Mouse (Mus musculus): ENCODE measurements at regions not wholly inside any gene's neighbourhood (a gene's known extent, or its start where the extent isn't known, plus 50 kb on each side); places are given as distances from the start of the nearest gene placed in this dataset.

DNA sequence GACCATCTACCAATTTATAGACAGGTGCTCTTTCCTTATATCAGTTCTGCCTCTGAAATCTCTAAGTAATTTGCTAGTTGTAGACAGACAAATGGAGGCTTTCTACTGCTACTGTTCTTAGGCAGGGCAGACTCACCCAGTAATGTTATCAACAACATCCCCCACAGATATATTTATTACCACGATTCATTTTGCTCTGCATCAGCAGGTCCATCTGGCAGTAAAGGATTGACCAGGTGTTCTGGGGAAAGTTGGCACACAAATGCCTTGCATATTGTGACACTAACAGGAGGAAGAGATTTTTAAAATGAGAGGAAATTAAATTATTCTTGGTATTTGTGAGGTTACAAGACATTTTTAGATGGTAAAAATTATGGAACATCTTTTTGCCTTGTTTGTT is 627.3 kb upstream of the Tmprss15 start:
- no peak for DNase-seq (ENCODE audit: low spot score)

DNA sequence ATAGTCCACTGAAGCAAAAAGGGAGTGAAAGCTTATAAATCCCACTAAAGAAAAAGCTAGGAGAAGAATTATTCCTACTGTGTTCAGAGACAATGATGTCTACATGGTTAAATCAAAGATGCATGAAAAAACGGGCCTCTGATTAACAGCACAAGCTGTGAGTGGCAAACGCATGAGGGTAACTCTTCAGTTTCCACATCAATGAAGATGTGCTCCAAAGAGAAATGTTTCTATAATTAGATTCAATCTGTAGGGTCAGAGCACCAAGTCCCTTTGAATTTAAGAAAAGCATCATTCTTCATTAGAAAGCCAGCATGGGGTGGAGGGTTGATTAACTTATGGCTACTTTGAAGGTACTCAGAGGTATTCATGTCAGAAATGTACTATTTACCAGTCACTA is 601.5 kb upstream of the Tmprss15 start:
- DNase-seq (ENCODE audit: low spot score): no peak

- no peak for DNase-seq (ENCODE audit: low spot score)
These were observed 560.4 kb upstream of the Tmprss15 start for GRCm38 (mm10) chr16:79651162-79651741.

- no peak for DNase-seq (ENCODE audit: low spot score)
These were observed 550.0 kb upstream of the Tmprss15 start for GRCm38 (mm10) chr16:79640898-79641297.

GRCm38 (mm10) chr16:79627139-79627538 is 536.2 kb upstream of the Tmprss15 start:
- DNase-seq (ENCODE audit: low spot score): no peak

- DNase-seq (ENCODE audit: low spot score): no peak
These were observed 520.1 kb upstream of the Tmprss15 start for GRCm38 (mm10) chr16:79611002-79611401.

- DNase-seq (ENCODE audit: low spot score): no peak
These were observed 500.0 kb upstream of the Tmprss15 start for GRCm38 (mm10) chr16:79590891-79591290.

- no peak for DNase-seq (ENCODE audit: low spot score)
These were observed 494.8 kb upstream of the Tmprss15 start for GRCm38 (mm10) chr16:79585745-79586144.

DNA sequence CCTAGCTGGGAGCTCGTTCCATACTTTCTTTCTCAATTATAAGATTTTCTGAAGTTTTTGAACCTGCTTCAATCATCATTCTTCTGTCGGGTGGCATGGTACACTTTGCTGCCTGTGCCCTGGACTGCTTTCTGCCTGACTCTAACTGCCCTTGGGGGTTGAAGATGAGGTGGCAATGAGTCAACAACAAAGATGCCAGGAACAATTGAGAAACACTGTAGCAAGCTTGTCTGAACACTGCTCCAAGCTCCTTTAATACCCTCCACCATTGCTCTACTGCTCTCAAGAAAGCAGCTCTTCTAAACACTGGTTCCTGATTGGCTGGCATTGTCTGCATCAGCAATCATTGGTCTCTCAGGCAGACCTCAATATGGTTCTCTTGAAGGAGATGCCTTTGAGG is 480.0 kb upstream of the Tmprss15 start:
- no peak for DNase-seq (ENCODE audit: low spot score)

DNA sequence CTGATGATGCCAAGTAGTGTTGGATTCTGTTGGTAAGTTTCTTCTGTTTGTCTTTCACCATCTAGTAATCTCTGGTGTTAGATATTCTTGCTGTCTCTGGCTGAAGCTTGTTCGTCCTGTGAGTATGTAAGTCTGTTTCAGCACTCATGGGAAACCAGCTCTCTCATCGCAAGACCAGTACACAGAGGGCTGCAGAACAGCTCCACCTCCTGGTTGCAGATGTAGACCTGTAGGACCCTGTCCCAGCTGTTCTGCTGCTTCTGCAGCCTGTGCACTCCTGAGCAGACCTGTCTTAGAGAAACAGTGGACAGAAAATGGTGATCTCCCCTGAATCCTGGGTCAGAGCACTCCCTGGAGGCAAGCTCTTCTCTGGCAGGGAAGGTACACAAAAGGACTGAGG is 443.5 kb upstream of the Tmprss15 start:
- no peak for DNase-seq (ENCODE audit: low spot score)

DNA sequence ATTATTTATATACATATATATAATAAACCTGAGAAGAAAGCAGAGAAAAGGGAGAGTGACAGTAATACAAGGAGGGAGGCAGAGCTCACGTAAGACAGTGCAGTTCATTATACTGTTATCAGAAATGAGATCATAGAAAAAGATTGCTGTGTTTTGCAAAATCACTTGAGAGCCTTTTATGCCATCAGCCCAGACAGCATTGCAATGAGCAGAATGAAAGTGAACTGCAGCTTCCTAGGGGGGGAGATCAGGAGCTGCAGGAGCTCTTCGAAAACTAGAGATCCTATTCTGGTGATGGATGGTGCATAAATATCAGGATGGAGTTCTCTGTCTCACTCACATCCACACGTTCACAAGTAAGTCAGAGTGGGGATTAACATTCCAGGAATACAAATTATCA is 401.6 kb upstream of the Tmprss15 start:
- DNase-seq (ENCODE audit: low spot score): no peak

- DNase-seq (ENCODE audit: low spot score): no peak
These were observed 360.0 kb upstream of the Tmprss15 start for GRCm38 (mm10) chr16:79450871-79451270.

DNA sequence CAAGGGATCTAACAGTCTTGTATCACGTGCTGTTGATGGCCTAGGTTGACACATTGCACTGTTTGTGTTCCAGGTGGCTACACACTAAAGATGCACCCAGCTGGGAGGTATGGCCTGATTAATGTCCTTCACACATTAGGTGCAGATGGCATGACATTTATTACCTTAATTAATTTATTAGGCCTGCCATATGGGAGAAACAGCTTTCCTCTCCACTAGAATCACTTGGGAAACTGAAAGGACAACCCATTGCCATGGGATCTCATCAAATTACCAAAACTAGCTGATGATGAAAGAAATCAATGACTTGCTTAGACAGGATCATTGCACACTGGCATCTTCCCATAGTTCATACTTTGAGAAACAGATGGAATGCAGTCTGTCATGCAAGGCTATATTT is 358.8 kb upstream of the Tmprss15 start:
- DNase-seq (ENCODE audit: low spot score): no peak

DNA sequence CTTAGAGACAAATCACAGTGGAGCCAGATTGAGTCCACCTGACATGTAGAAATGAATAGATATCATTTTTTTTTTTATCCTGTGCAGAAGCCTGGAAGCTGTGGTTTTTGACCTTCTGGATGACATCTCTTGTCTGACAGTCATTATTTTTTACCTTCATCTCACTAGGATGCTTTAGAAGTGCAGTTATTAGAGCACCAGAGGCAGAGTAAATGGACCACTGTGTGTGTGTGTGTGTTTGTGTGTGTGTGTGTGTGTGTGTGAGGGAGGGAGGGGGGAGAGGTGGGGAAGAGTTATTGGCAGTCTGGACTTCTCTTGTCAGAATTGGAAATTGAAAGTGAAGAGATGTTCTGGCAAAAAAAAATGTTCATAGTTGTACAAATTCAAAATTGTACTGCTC is 316.5 kb upstream of the Tmprss15 start:
- no peak for DNase-seq (ENCODE audit: low spot score)

DNA sequence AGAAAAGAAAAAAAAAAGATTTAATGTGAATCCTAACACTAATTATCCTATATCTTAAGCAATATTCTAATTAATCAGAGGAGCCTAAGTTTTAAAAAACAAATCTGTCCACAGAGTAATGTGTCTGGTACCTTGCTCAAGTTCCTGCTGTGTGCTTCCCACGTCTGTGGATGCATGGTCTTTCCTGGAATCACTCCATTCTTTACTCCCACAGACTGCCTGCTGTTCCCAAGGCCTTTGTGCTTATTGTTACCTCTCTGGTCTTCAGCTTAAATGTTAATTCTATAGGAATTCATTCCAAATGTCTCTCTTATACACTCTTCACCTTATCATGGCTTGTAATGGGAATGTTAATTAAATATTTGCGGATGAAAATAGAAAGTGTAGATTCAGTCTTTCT is 315.3 kb upstream of the Tmprss15 start:
- DNase-seq (ENCODE audit: low spot score): no peak

DNA sequence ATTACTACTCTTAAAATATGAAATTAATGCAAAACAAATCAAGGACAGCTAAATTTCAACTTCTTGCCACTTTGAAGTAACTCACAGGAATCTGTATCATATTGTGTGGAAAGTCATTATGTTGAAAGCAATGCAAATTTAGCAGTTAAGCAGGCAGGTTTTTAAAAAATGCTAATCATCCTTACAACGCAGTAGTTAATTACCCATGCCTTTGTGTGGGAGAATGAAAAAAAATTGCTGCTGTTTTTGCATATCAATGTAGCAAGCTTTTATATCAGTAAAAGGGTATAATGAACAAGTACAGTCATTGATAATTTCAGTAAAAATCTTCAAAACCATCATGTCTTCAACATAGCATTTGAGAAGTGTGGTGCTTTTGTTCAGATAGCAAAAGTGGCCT is 313.2 kb upstream of the Tmprss15 start:
- DNase-seq (ENCODE audit: low spot score): no peak

GRCm38 (mm10) chr16:79400100-79400499 is 309.2 kb upstream of the Tmprss15 start:
- DNase-seq (ENCODE audit: low spot score): no peak

DNA sequence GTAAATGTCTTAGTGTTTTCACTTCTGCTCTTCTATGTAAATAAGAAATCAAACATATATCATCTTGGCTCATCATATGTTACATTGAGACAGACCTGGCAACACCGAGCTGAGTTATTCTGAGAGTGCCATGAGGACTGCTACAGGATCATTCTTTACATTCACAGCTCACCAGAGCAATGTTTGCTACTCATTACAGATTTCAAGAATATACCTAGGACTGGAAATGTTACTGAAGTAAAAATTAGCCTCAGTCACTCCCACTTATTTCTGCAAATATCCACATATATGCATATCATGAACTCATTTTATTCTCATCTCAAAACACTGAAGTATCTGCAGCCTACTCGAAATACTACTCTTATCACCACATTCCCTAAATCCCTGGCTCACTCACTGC is 307.6 kb upstream of the Tmprss15 start:
- DNase-seq (ENCODE audit: low spot score): no peak

GRCm38 (mm10) chr16:79394425-79394824 is 303.5 kb upstream of the Tmprss15 start:
- no peak for DNase-seq (ENCODE audit: low spot score)

DNA sequence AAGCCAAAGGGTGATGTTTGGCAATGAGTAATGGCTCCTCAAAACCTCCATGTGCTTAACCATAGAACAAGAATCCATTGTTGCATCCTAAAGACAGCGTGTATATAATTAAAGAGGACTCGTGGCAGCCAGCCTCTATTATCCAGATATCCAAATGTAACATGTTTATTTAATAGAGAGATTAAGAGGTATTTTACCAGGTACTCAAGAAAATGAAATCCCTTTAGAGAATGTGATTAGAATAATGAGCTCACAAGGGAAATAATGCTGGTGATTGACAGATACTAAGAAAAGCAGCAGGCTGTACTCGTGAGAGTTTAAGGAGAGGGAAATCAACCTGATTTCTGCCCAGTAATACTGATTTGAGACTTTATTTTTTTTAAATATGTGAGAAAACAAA is 295.5 kb upstream of the Tmprss15 start:
- no peak for DNase-seq (ENCODE audit: low spot score)

GRCm38 (mm10) chr16:79350127-79350526 is 259.2 kb upstream of the Tmprss15 start:
- no peak for DNase-seq (ENCODE audit: low spot score)

GRCm38 (mm10) chr16:79342453-79342852 is 251.6 kb upstream of the Tmprss15 start:
- no peak for DNase-seq (ENCODE audit: low spot score)

DNA sequence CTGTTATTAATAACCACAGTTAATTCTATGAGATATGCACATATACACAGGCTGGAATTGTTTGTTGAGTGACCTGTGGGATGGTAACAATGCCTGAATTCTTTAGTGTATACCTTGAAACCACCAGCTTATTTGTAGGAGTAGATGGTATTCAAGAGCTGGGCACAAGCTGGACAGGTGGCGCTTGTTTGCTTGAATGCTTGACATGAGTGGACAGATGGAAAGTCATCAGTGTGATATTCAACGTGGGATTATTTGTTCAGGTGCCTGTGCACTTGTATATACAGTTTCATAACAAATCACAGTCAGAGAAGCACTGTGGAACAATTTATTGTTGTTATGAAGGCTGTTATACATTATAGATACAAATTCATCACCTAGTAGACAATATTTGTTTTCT is 245.5 kb upstream of the Tmprss15 start:
- no peak for DNase-seq (ENCODE audit: low spot score)

- no peak for DNase-seq (ENCODE audit: low spot score)
These were observed 245.1 kb upstream of the Tmprss15 start for GRCm38 (mm10) chr16:79336016-79336415.

GRCm38 (mm10) chr16:79313301-79313700 is 222.4 kb upstream of the Tmprss15 start:
- no peak for DNase-seq (ENCODE audit: low spot score)

Measured in ovary, postnatal 36 days (tissue).